Mouse (Mus musculus): Measurements from ENCODE around the gene D6Ertd527e.

DNA sequence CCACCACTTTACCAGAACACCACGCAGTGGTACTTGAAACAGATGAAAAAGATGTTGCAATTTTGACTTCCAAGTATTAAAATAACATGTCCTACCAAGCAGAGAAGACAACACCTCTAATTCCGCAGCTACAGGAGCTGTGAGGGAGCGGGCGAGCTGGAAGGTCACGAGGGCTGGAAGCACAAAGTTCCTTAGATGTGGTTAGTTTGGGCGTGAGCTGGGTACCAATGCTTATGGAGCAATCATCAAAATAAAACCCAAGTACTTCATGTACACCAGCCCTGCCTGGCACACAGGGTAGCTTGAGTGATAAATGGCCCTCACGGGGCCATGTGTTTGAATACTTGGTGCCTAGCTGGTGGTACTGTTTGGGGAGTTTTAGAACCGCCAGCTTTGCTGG, 25.3 kb downstream of the D6Ertd527e start:
- TF ChIP-seq CTCF (IDR thresholded peaks at IDR 0.05; ENCODE audit: low read depth) (no peak), EP300 (IDR thresholded peaks at IDR 0.05; ENCODE audit: low read depth) (no peak)
